Mouse (Mus musculus) olfactory bulb, adult 2 months (tissue): ENCODE results near the gene Lpar1.

Experiments
- CTCF ChIP-seq: fragments of 200-500 bp; IDR thresholded peaks from 2 replicates; pipeline ENCODE4 v1.5.1; 2012; ENCODE audit warnings: low read depth, mild to moderate bottlenecking, low read length, moderate library complexity; ENCODE audit not compliant: insufficient read depth
- POLR2A ChIP-seq: fragments of 200-500 bp; IDR thresholded peaks from 2 replicates; pipeline ENCODE4 v1.6.1; 2012; ENCODE audit warnings: mild to moderate bottlenecking, low read depth, low read length, moderate library complexity; ENCODE audit not compliant: insufficient read depth

DNA sequence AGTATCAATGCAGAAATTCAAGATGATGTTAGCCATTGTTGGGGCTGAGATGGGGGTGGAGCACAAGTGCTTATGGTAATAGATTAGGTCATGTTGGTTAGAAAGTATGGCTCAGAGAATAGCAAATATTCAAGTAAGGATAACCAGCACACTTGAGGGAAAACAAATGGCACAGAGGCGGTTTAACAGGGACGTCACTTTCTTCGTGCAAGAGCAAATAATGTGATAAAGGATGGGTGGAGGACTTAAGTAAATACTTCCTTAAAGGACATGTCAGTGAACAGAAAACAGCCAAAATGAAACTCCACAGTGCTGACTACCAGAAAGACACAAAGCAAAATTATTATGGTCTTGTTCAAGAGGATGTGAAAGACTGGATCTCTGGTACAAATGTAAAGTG is 42.1 kb downstream of the Lpar1 start:
- TF ChIP-seq CTCF (no peak), POLR2A (no peak)
